Mouse (Mus musculus): Measurements from ENCODE around the gene Gm20219. TPM values are rescaled to one million over a fixed set of nuclear protein-coding genes. Genes with fewer than 3 reads are reported as not detected.

Gm20219 gene
- total RNA-seq, 2 experiments from 2014 or later, result 1.3 to 3.5 TPM

Other genes starting within 250 kb of the Gm20219 start
- 10 to 100 TPM; 64.4 to 78.3 TPM for gene Kdm4b, start 228.3 kb downstream of the Gm20219 start, total RNA-seq (2021)
- gene Ptprs, start 77.9 kb downstream of the Gm20219 start, total RNA-seq (2021), result 100 to 1,000 TPM; 576 to 675 TPM
- not detected for gene Znrf4, start 42.0 kb downstream of the Gm20219 start, total RNA-seq (2021)
- 100 to 1,000 TPM in 1 of 2 experiments, 10 to 100 TPM in 1; 73.4 to 145 TPM for gene Safb2, start 30.2 kb upstream of the Gm20219 start, total RNA-seq (2021)
- 100 to 1,000 TPM; 126 to 182 TPM for gene Safb, start 30.4 kb upstream of the Gm20219 start, total RNA-seq (2021)
- gene 2410015M20Rik, start 55.4 kb upstream of the Gm20219 start, total RNA-seq (2021), result 100 to 1,000 TPM; 120 to 139 TPM
- 100 to 1,000 TPM; 343 to 401 TPM for gene Rpl36, start 59.0 kb upstream of the Gm20219 start, total RNA-seq (2021)
- 10 to 100 TPM; 62.7 to 64.1 TPM for gene Lonp1, start 72.5 kb upstream of the Gm20219 start, total RNA-seq (2021)
- gene Catsperd, start 73.8 kb upstream of the Gm20219 start, total RNA-seq (2021), result under 1 TPM; 0.57 to 0.91 TPM
- gene Ranbp3, start 118.9 kb upstream of the Gm20219 start, total RNA-seq (2021), result 10 to 100 TPM; 96.3 to 99.5 TPM
- gene Ndufa11, start 163.4 kb upstream of the Gm20219 start, total RNA-seq (2021), result 100 to 1,000 TPM; 190 to 237 TPM
- 10 to 100 TPM; 13.7 to 14.9 TPM for gene Vmac, start 163.6 kb upstream of the Gm20219 start, total RNA-seq (2021)
- gene Nrtn, start 203.1 kb upstream of the Gm20219 start, total RNA-seq (2021), result 1 to 10 TPM; 5.9 to 7.3 TPM
- gene Dus3l, start 210.4 kb upstream of the Gm20219 start, total RNA-seq (2021), result 10 to 100 TPM; 57.6 to 75.6 TPM
- gene Prr22, start 215.9 kb upstream of the Gm20219 start, total RNA-seq (2021), result 1 to 10 TPM; 1.2 to 1.3 TPM